Mouse (Mus musculus) MEL (cell line): ENCODE measurements at regions not wholly inside any gene's neighbourhood (a gene's known extent, or its start where the extent isn't known, plus 50 kb on each side); places are given as distances from the start of the nearest gene placed in this dataset.

Source experiments
- CTCF ChIP-seq, 3 experiments: IDR thresholded peaks in 2 of 3; conservative IDR thresholded peaks in 1 of 3; 2 replicates each; pipeline ENCODE4 v1.5.1; 2011 to 2012; ENCODE audit warnings: low read length in 3 of 3, low read depth in 2 of 3, mild to moderate bottlenecking in 2 of 3, improper control_type of control experiment in 1 of 3, inconsistent platforms in 1 of 3, mixed read lengths in 1 of 3, moderate library complexity in 1 of 3; ENCODE audit not compliant: control insufficient read depth in 1 of 3, insufficient read depth in 1 of 3, poor library complexity in 1 of 3, severe bottlenecking in 1 of 3
- E2F4 ChIP-seq: IDR thresholded peaks from 2 replicates; pipeline ENCODE4 v1.6.1; 2011; ENCODE audit warnings: low read depth, low read length, improper control_type of control experiment, borderline replicate concordance
- EP300 ChIP-seq, 2 experiments: IDR thresholded peaks; 2 replicates each; pipeline ENCODE4 v1.6.1; 2011; ENCODE audit warnings: improper control_type of control experiment in 2 of 2, low read length in 2 of 2, low read depth in 1 of 2, mild to moderate bottlenecking in 1 of 2
- GATA1 ChIP-seq: IDR thresholded peaks from 2 replicates; pipeline ENCODE4 v1.6.1; 2011; ENCODE audit warnings: low read depth, low read length, improper control_type of control experiment
- HCFC1 ChIP-seq: IDR thresholded peaks from 2 replicates; pipeline ENCODE4 v1.6.1; 2012; ENCODE audit warnings: low read depth, mild to moderate bottlenecking, inconsistent platforms, low read length, improper control_type of control experiment, moderate library complexity
- KAT2A ChIP-seq: conservative IDR thresholded peaks from 2 replicates; pipeline ENCODE4 v1.6.1; 2012; ENCODE audit warnings: low read depth, low read length, improper control_type of control experiment, inconsistent platforms
- MXI1 ChIP-seq: IDR thresholded peaks from 2 replicates; pipeline ENCODE4 v1.6.1; 2011; ENCODE audit warnings: mild to moderate bottlenecking, low read depth, low read length, improper control_type of control experiment
- NRF1 ChIP-seq: IDR thresholded peaks from 2 replicates; pipeline ENCODE4 v1.6.1; 2014; ENCODE audit warnings: low read depth, mild to moderate bottlenecking, inconsistent platforms, low read length, improper control_type of control experiment, moderate library complexity; ENCODE audit not compliant: poor library complexity, insufficient read depth, severe bottlenecking
- POLR2A ChIP-seq, 2 experiments: IDR thresholded peaks; 2 replicates each; pipeline ENCODE4 v1.6.1; 2011 to 2012; ENCODE audit warnings: low read length in 2 of 2, mild to moderate bottlenecking in 2 of 2, control low read depth in 1 of 2, improper control_type of control experiment in 1 of 2, low read depth in 1 of 2, moderate library complexity in 1 of 2; ENCODE audit not compliant: control insufficient read depth in 1 of 2, insufficient read depth in 1 of 2, poor library complexity in 1 of 2
- TAL1 ChIP-seq: IDR thresholded peaks from 2 replicates; pipeline ENCODE4 v1.6.1; 2012; ENCODE audit warnings: mild to moderate bottlenecking, inconsistent platforms, low read length, moderate library complexity, mixed read lengths
- USF1 ChIP-seq: IDR thresholded peaks from 2 replicates; pipeline ENCODE4 v1.6.1; 2014; ENCODE audit warnings: low read depth, mild to moderate bottlenecking, inconsistent platforms, low read length, improper control_type of control experiment, moderate library complexity

DNA sequence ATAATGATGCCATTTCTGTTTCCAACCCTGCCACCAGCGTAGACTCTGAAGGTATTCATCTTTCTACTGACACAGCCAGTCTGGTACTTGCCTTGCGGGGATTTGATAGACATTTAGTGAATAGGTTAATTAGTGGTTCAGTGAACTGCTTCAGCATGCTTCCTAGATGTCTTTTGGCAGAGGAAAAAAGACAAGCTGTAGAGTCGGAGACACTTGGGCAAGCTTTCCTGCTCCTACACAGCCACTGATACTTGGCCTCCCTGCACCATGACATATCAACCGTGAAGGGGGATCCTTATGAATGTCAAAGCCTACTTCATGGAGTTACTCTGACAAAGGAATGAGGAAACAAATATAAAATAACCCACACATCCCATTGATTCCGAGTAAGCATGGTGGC lies 308.7 kb downstream of the Kctd12 start:
- no peak for TF ChIP-seq TAL1
- no peak for TF ChIP-seq CTCF (IDR thresholded peaks at IDR 0.05 in 2 of 3, conservative IDR thresholded peaks at IDR 0.05 in 1 of 3; ENCODE audit: control insufficient read depth in 1 of 3, insufficient read depth in 1 of 3, low read depth in 2 of 3, low read length in 3 of 3, poor library complexity in 1 of 3, severe bottlenecking in 1 of 3)
- no peak for TF ChIP-seq HCFC1
- no peak for TF ChIP-seq POLR2A (IDR thresholded peaks at IDR 0.05; ENCODE audit: control insufficient read depth in 1 of 2, insufficient read depth in 1 of 2, low read depth in 1 of 2, low read length in 2 of 2, poor library complexity in 1 of 2)
- no peak for TF ChIP-seq GATA1
- no peak for TF ChIP-seq MXI1
- TF ChIP-seq USF1, result no peak
- no peak for TF ChIP-seq KAT2A
- TF ChIP-seq EP300 (IDR thresholded peaks at IDR 0.05; ENCODE audit: low read depth in 1 of 2, low read length in 2 of 2), result no peak
- no peak for TF ChIP-seq NRF1
- no peak for TF ChIP-seq E2F4
